Mouse (Mus musculus) embryonic facial prominence, embryonic 15.5 days (tissue): ENCODE measurements around the gene Rpusd3. TPM values are rescaled to one million over a fixed set of nuclear protein-coding genes. Genes with fewer than 3 reads are reported as not detected.

Experiments used
- ATAC-seq: fragments of 200-750 bp; cut with Nextera tagmentation; 2 replicates; pipeline ENCODE4 v1.8.0; 2017; ENCODE audit warnings: low read depth, moderate TSS enrichment; ENCODE audit not compliant: insufficient number of reproducible peaks, low FRiP score, low TSS enrichment
- H3K27ac ChIP-seq: fragments of 300-500 bp; sonication (generic); replicated peaks from 2 replicates; pipeline ENCODE4 v1.5.1; 2015; ENCODE audit warnings: mild to moderate bottlenecking, inconsistent platforms
- H3K27me3 ChIP-seq: fragments of 300-500 bp; sonication (generic); 2 replicates; pipeline ENCODE4 v1.6.1; 2015; ENCODE audit warnings: inconsistent platforms
- H3K36me3 ChIP-seq: fragments of 300-500 bp; sonication (generic); 2 replicates; pipeline ENCODE4 v1.6.1; 2015; ENCODE audit warnings: mild to moderate bottlenecking, inconsistent platforms
- H3K4me1 ChIP-seq: fragments of 300-500 bp; sonication (generic); 2 replicates; pipeline ENCODE4 v1.6.1; 2015; ENCODE audit warnings: inconsistent platforms
- H3K4me2 ChIP-seq: fragments of 300-500 bp; sonication (generic); replicated peaks from 2 replicates; pipeline ENCODE4 v1.6.1; 2015; ENCODE audit warnings: mild to moderate bottlenecking, inconsistent platforms
- H3K4me3 ChIP-seq: fragments of 300-500 bp; sonication (generic); replicated peaks from 2 replicates; pipeline ENCODE4 v1.5.1; 2015; ENCODE audit warnings: mild to moderate bottlenecking, inconsistent platforms
- H3K9ac ChIP-seq: fragments of 300-500 bp; sonication (generic); 2 replicates; pipeline ENCODE4 v1.6.1; 2015; ENCODE audit warnings: inconsistent platforms
- H3K9me3 ChIP-seq: fragments of 300-500 bp; sonication (generic); replicated peaks from 2 replicates; pipeline ENCODE4 v1.6.1; 2016; ENCODE audit warnings: inconsistent platforms
- WGBS: fragments of 180-500 bp; shearing (Covaris S2); methylation state at CpG from one replicate; pipeline ENCODE4 v1.1.7; 2015; 5-methylcytosine and 5-hydroxymethylcytosine counted together
- polyA plus RNA-seq: library from polyadenylated mRNA; unstranded; fragments of >200 nt; fragmentation: Nextera tagmentation; extraction: Ambion mirVana; gene quantifications from 2 replicates; pipeline ENCODE4 v1.2.1, GENCODE M21; 2015

Rpusd3 gene
- polyA plus RNA-seq, 1 experiment from 2014 or later: 19.7 TPM

GRCm38 (mm10) chr6:113442442-113443090 lies 23.4 kb upstream of the Rpusd3 start, which contains the start of gene Jagn1:
Jagn1 (plus strand) TSS chr6:113442569.
- Histone ChIP-seq H3K27me3 (no peaks in the 10 kb centered on the region), H3K27ac (peak within 1 kb of the TSS; percentile 52), H3K4me3 (peak within 1 kb of the TSS; percentile 97), H3K9ac (peak within 1 kb of the TSS; percentile 86), H3K9me3 (no peaks in the 10 kb centered on the region), H3K4me2 (peak within 1 kb of the TSS; percentile 83), H3K36me3 (peaks cover 18% of the 10 kb centered on the region), H3K4me1 (peaks cover 5% of the 10 kb centered on the region)
- under 1% methylated on average over 45 of the region's 45 CpGs for WGBS
- ATAC-seq: peak; percentile 88

GRCm38 (mm10) chr6:113442087-113442441 lies 22.9 kb upstream of the Rpusd3 start:
- Histone ChIP-seq H3K36me3 (peaks cover 13% of the 10 kb centered on the region), H3K9me3 (no peaks in the 10 kb centered on the region), H3K4me3 (peak overlapping the region; percentile 97), H3K9ac (peak overlapping the region; percentile 86), H3K27me3 (no peaks in the 10 kb centered on the region), H3K4me2 (peak overlapping the region; percentile 83), H3K4me1 (peaks cover 5% of the 10 kb centered on the region), H3K27ac (peak overlapping the region; percentile 52)
- 38% methylated on average over 9 of the region's 9 CpGs for WGBS
- no peak for ATAC-seq

GRCm38 (mm10) chr6:113441147-113441680 lies 22.1 kb upstream of the Rpusd3 start:
- no peak for ATAC-seq
- Histone ChIP-seq H3K27ac (no peak overlapping the region), H3K27me3 (no peaks in the 10 kb centered on the region), H3K4me2 (no peak overlapping the region), H3K9me3 (no peaks in the 10 kb centered on the region), H3K9ac (no peak overlapping the region), H3K4me1 (peaks cover 5% of the 10 kb centered on the region), H3K4me3 (no peak overlapping the region), H3K36me3 (0 out of 2 replicates have a peak, but pooled peaks cover 9% of the 10 kb centered on the region)
- 50% methylated on average over 7 of the region's 7 CpGs for WGBS

- Histone ChIP-seq H3K4me3 (no peak overlapping the region), H3K4me1 (peaks cover 5% of the 10 kb centered on the region), H3K4me2 (no peak overlapping the region), H3K36me3 (0 out of 2 replicates have a peak, but pooled peaks cover 6% of the 10 kb centered on the region), H3K9ac (no peak overlapping the region), H3K27ac (no peak overlapping the region), H3K27me3 (no peaks in the 10 kb centered on the region), H3K9me3 (no peaks in the 10 kb centered on the region)
- no peak for ATAC-seq
- 72% methylated on average over 3 of the region's 3 CpGs for WGBS
Observed at GRCm38 (mm10) chr6:113440686-113441085, 21.5 kb upstream of the Rpusd3 start.

GRCm38 (mm10) chr6:113438721-113439430 lies 19.7 kb upstream of the Rpusd3 start:
- H3K27me3 ChIP-seq: no peaks in the 10 kb centered on the region
- no peaks in the 10 kb centered on the region for H3K9me3 ChIP-seq
- H3K27ac ChIP-seq: no peak overlapping the region
- H3K4me2 ChIP-seq: no peak overlapping the region
- no peaks in the 10 kb centered on the region for H3K36me3 ChIP-seq
- 51% methylated on average over 12 of the region's 12 CpGs for WGBS
- H3K4me3 ChIP-seq: no peak overlapping the region
- H3K9ac ChIP-seq: no peak overlapping the region
- peaks cover 5% of the 10 kb centered on the region for H3K4me1 ChIP-seq
- ATAC-seq: no peak

- no peaks in the 10 kb centered on the region for H3K36me3 ChIP-seq
- no peak overlapping the region for H3K4me3 ChIP-seq
- 74% methylated on average over 12 of the region's 12 CpGs for WGBS
- no peak overlapping the region for H3K27ac ChIP-seq
- no peaks in the 10 kb centered on the region for H3K4me1 ChIP-seq
- H3K9ac ChIP-seq: no peak overlapping the region
- H3K4me2 ChIP-seq: no peak overlapping the region
- H3K9me3 ChIP-seq: no peaks in the 10 kb centered on the region
- no peak for ATAC-seq
- no peaks in the 10 kb centered on the region for H3K27me3 ChIP-seq
Observed at GRCm38 (mm10) chr6:113437135-113437534, 18.0 kb upstream of the Rpusd3 start.

- WGBS: 76% methylated on average over 9 of the region's 9 CpGs
- no peak within 1 kb of the TSS for H3K9ac ChIP-seq
- ATAC-seq: no peak
- no peaks in the 10 kb centered on the region for H3K4me1 ChIP-seq
- no peaks in the 10 kb centered on the region for H3K36me3 ChIP-seq
- H3K4me3 ChIP-seq: no peak within 1 kb of the TSS
- H3K27me3 ChIP-seq: no peaks in the 10 kb centered on the region
- no peak within 1 kb of the TSS for H3K4me2 ChIP-seq
- H3K27ac ChIP-seq: no peak within 1 kb of the TSS
- no peaks in the 10 kb centered on the region for H3K9me3 ChIP-seq
Observed at GRCm38 (mm10) chr6:113435664-113436205, 16.6 kb upstream of the Rpusd3 start, which contains the start of gene Cidec. Cidec (minus strand) TSS chr6:113435760.

- H3K9ac ChIP-seq: no peak overlapping the region
- no peak for ATAC-seq
- no peaks in the 10 kb centered on the region for H3K36me3 ChIP-seq
- WGBS: 67% methylated on average over 7 of the region's 7 CpGs
- H3K4me2 ChIP-seq: no peak overlapping the region
- H3K27me3 ChIP-seq: no peaks in the 10 kb centered on the region
- H3K27ac ChIP-seq: no peak overlapping the region
- H3K9me3 ChIP-seq: no peaks in the 10 kb centered on the region
- H3K4me1 ChIP-seq: no peaks in the 10 kb centered on the region
- H3K4me3 ChIP-seq: no peak overlapping the region
Observed at GRCm38 (mm10) chr6:113434691-113435090, 15.6 kb upstream of the Rpusd3 start.

GRCm38 (mm10) chr6:113433661-113434060 lies 14.5 kb upstream of the Rpusd3 start:
- H3K36me3 ChIP-seq: no peaks in the 10 kb centered on the region
- no peaks in the 10 kb centered on the region for H3K9me3 ChIP-seq
- H3K9ac ChIP-seq: no peak overlapping the region
- H3K4me3 ChIP-seq: no peak overlapping the region
- WGBS: 58% methylated on average over 3 of the region's 3 CpGs
- no peak overlapping the region for H3K27ac ChIP-seq
- no peak for ATAC-seq
- no peaks in the 10 kb centered on the region for H3K4me1 ChIP-seq
- no peaks in the 10 kb centered on the region for H3K27me3 ChIP-seq
- no peak overlapping the region for H3K4me2 ChIP-seq

GRCm38 (mm10) chr6:113431801-113432200 lies 12.7 kb upstream of the Rpusd3 start:
- no peaks in the 10 kb centered on the region for H3K4me1 ChIP-seq
- 38% methylated on average over 3 of the region's 3 CpGs for WGBS
- H3K4me2 ChIP-seq: no peak overlapping the region
- no peaks in the 10 kb centered on the region for H3K27me3 ChIP-seq
- no peak overlapping the region for H3K4me3 ChIP-seq
- H3K36me3 ChIP-seq: no peaks in the 10 kb centered on the region
- no peak for ATAC-seq
- no peaks in the 10 kb centered on the region for H3K9me3 ChIP-seq
- H3K9ac ChIP-seq: no peak overlapping the region
- H3K27ac ChIP-seq: no peak overlapping the region

GRCm38 (mm10) chr6:113430846-113431245 lies 11.7 kb upstream of the Rpusd3 start:
- WGBS: 57% methylated on average over 3 of the region's 3 CpGs
- no peak for ATAC-seq
- Histone ChIP-seq H3K27ac (no peak overlapping the region), H3K9me3 (no peaks in the 10 kb centered on the region), H3K9ac (no peak overlapping the region), H3K27me3 (no peaks in the 10 kb centered on the region), H3K36me3 (no peaks in the 10 kb centered on the region), H3K4me1 (no peaks in the 10 kb centered on the region), H3K4me2 (no peak overlapping the region), H3K4me3 (no peak overlapping the region)
